8 mouse cellular contexts compared by ENCODE assay signal in the genomic region with DNA sequence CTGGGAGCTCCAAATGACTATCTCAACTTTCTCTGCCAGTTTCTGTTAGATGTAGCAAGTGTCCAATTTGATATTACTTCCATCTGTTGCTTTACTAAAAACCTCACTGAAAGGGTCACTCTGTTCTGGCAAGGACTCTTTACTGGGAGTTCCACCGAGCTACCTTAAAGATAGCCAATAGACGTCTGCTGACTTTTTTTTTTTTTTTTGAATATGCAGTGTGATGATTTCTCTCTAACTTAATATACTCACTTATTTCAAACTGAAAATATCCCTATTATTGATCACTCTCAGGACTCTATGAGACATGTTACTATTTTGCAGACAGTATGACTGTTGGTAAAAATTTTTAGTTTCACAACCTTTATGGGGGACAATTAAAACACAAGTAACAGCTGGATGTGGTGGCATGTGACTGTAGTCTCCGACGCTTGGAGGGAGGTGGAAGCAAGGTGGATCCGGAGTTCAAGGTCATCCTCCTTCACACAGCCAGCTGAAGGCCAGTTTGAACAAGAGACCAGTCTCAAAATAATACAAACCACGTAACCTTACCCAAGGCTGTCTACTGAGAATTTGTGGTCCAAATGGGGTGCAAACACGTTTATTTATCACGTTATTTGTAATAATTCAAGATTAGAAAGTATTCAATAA. TPM values are rescaled to one million over a fixed set of nuclear protein-coding genes. Genes with fewer than 3 reads are reported as not detected.
DNase-seq lines count a peak whose midpoint lies in the region; ATAC-seq lines count a peak whose summit lies in the region.

No protein-coding gene starts in this region.

- H3K4me3 ChIP-seq in heart, embryonic 16.5 days (ENCODE audit: low read length) = peak overlapping the region; percentile 97
- H3K4me3 ChIP-seq in embryonic facial prominence, embryonic 10.5 days = peak overlapping the region; percentile 98
- H3K4me3 ChIP-seq in midbrain, embryonic 16.5 days (ENCODE audit: low read depth, low read length) = peak overlapping the region; percentile 94

- H3K9me3 ChIP-seq in heart, embryonic 16.5 days (replicated peaks; ENCODE audit: control insufficient read depth, low read length) = no peaks in the 10 kb centered on the region
- H3K9me3 ChIP-seq in embryonic facial prominence, embryonic 10.5 days = no peaks in the 10 kb centered on the region
- H3K9me3 ChIP-seq in midbrain, embryonic 16.5 days (replicated peaks; ENCODE audit: control insufficient read depth, low read length, poor library complexity, severe bottlenecking) = no peaks in the 10 kb centered on the region

- no peak for DNase-seq in heart, adult 11 months
- DNase-seq in embryonic facial prominence, embryonic 10.5 days (ENCODE audit: low spot score) = no peak
- DNase-seq in kidney, adult 8-10 months = peak; percentile 37 to 53
- DNase-seq in urinary bladder, postnatal 36 days (ENCODE audit: low spot score in 2 of 2) = no peak
- DNase-seq in right cerebral cortex, adult 2 months (ENCODE audit: low spot score in 2 of 2) = no peak
- no peak for DNase-seq in cerebellum, postnatal 36 days

- H3K4me2 ChIP-seq in heart, embryonic 16.5 days (ENCODE audit: low read depth, low read length) = peak overlapping the region; percentile 73
- peak overlapping the region; percentile 71 for H3K4me2 ChIP-seq in midbrain, embryonic 16.5 days (ENCODE audit: low read length)

- no peaks in the 10 kb centered on the region for H3K27me3 ChIP-seq in heart, embryonic 16.5 days (ENCODE audit: control insufficient read depth, insufficient read depth, low read length)
- no peaks in the 10 kb centered on the region for H3K27me3 ChIP-seq in embryonic facial prominence, embryonic 10.5 days (replicated peaks; ENCODE audit: low read depth, poor library complexity, severe bottlenecking)
- no peaks in the 10 kb centered on the region for H3K27me3 ChIP-seq in midbrain, embryonic 16.5 days (ENCODE audit: control insufficient read depth, insufficient read depth, low read depth, low read length)

- H3K9ac ChIP-seq in heart, embryonic 16.5 days (ENCODE audit: low read length) = peak overlapping the region; percentile 88
- peak overlapping the region; percentile 82 for H3K9ac ChIP-seq in midbrain, embryonic 16.5 days (ENCODE audit: low read depth, low read length)

- 6% methylated on average over 8 of the region's 8 CpGs for WGBS in heart, embryonic 16.5 days
- WGBS in embryonic facial prominence, embryonic 10.5 days = 34% methylated on average over 8 of the region's 8 CpGs
- WGBS in midbrain, embryonic 16.5 days = 23% methylated on average over 8 of the region's 8 CpGs

- H3K27ac ChIP-seq in heart, embryonic 16.5 days (ENCODE audit: low read length) = peak overlapping the region; percentile 92
- H3K27ac ChIP-seq in embryonic facial prominence, embryonic 10.5 days (replicated peaks) = peak overlapping the region; percentile 88
- peak overlapping the region; percentile 93 for H3K27ac ChIP-seq in midbrain, embryonic 16.5 days (ENCODE audit: low read length)

- peaks cover 9% of the 10 kb centered on the region for H3K36me3 ChIP-seq in heart, embryonic 16.5 days (ENCODE audit: control insufficient read depth, insufficient read depth)
- peaks cover 43% of the 10 kb centered on the region for H3K36me3 ChIP-seq in embryonic facial prominence, embryonic 10.5 days (replicated peaks)
- H3K36me3 ChIP-seq in midbrain, embryonic 16.5 days (ENCODE audit: control insufficient read depth, insufficient read depth, low read length) = peaks cover 7% of the 10 kb centered on the region; the same call in 1 of the 2 replicates

- peaks cover 16% of the 10 kb centered on the region for H3K4me1 ChIP-seq in heart, embryonic 16.5 days (ENCODE audit: control insufficient read depth, insufficient read depth, low read length)
- peaks cover 23% of the 10 kb centered on the region for H3K4me1 ChIP-seq in embryonic facial prominence, embryonic 10.5 days
- H3K4me1 ChIP-seq in midbrain, embryonic 16.5 days (ENCODE audit: control insufficient read depth, insufficient read depth, low read length) = peaks cover 16% of the 10 kb centered on the region

- ATAC-seq in heart, embryonic 16.5 days (replicated peaks; ENCODE audit: extremely low read depth, insufficient read depth, low FRiP score) = no peak
- ATAC-seq in midbrain, embryonic 16.5 days = no peak

RNA-seq across cellular contexts. Expression of a gene that starts 0.8 kb away (rescaled TPM):
- polyA plus RNA-seq in heart, embryonic 16.5 days (2015; fragmentation: Nextera tagmentation; extraction: Ambion mirVana) = 181 and 189 TPM in 2 replicates
- polyA plus RNA-seq in embryonic facial prominence, embryonic 10.5 days (2016; fragmentation: Nextera tagmentation; extraction: Ambion mirVana) = 332 TPM in 2 replicates
- 260 and 268 TPM in 2 replicates for polyA plus RNA-seq in midbrain, embryonic 16.5 days (2015; fragmentation: Nextera tagmentation; extraction: Ambion mirVana)

RNA-seq across cellular contexts. Expression of a gene that starts 1.1 kb away (rescaled TPM):
- polyA plus RNA-seq in heart, embryonic 16.5 days (2015; fragmentation: Nextera tagmentation; extraction: Ambion mirVana) = 65.4 and 71.2 TPM in 2 replicates
- polyA plus RNA-seq in embryonic facial prominence, embryonic 10.5 days (2016; fragmentation: Nextera tagmentation; extraction: Ambion mirVana) = 22.6 and 24.5 TPM in 2 replicates
- polyA plus RNA-seq in midbrain, embryonic 16.5 days (2015; fragmentation: Nextera tagmentation; extraction: Ambion mirVana) = 49.1 and 58.2 TPM in 2 replicates

RNA-seq across cellular contexts. Expression of a gene that starts 19.3 kb away (rescaled TPM):
- 467 and 515 TPM in 2 replicates for polyA plus RNA-seq in heart, embryonic 16.5 days (2015; fragmentation: Nextera tagmentation; extraction: Ambion mirVana)
- not detected in 2 replicates for polyA plus RNA-seq in embryonic facial prominence, embryonic 10.5 days (2016; fragmentation: Nextera tagmentation; extraction: Ambion mirVana)
- not detected in 2 replicates for polyA plus RNA-seq in midbrain, embryonic 16.5 days (2015; fragmentation: Nextera tagmentation; extraction: Ambion mirVana)

RNA-seq across cellular contexts. Expression of a gene that starts 23.6 kb away (rescaled TPM):
- 31.6 and 39.5 TPM in 2 replicates for polyA plus RNA-seq in heart, embryonic 16.5 days (2015; fragmentation: Nextera tagmentation; extraction: Ambion mirVana)
- polyA plus RNA-seq in embryonic facial prominence, embryonic 10.5 days (2016; fragmentation: Nextera tagmentation; extraction: Ambion mirVana) = 22.4 and 23.0 TPM in 2 replicates
- polyA plus RNA-seq in midbrain, embryonic 16.5 days (2015; fragmentation: Nextera tagmentation; extraction: Ambion mirVana) = 33.3 and 40.0 TPM in 2 replicates

RNA-seq across cellular contexts. Expression of a gene that starts 24.2 kb away (rescaled TPM):
- polyA plus RNA-seq in heart, embryonic 16.5 days (2015; fragmentation: Nextera tagmentation; extraction: Ambion mirVana) = 43.7 and 50.4 TPM in 2 replicates
- polyA plus RNA-seq in embryonic facial prominence, embryonic 10.5 days (2016; fragmentation: Nextera tagmentation; extraction: Ambion mirVana) = 57.7 and 59.1 TPM in 2 replicates
- 107 TPM in 2 replicates for polyA plus RNA-seq in midbrain, embryonic 16.5 days (2015; fragmentation: Nextera tagmentation; extraction: Ambion mirVana)

Comparison
In these comparisons a context has a peak if more than half of its experiments do, and no peak if none do; other contexts are left out.
1. DNase-seq: peak in kidney, adult 8-10 months (2 of 2); none in heart, adult 11 months (single experiment), embryonic facial prominence, embryonic 10.5 days (single experiment), urinary bladder, postnatal 36 days (0 of 2), right cerebral cortex, adult 2 months (0 of 2) and cerebellum, postnatal 36 days (0 of 2).
2. RNA of a gene that starts 19.3 kb away (polyA plus RNA-seq): 467 to 515 TPM in heart, embryonic 16.5 days; not detected in embryonic facial prominence, embryonic 10.5 days and not detected in midbrain, embryonic 16.5 days; every median in the first group is over 100 times any median in the second.
3. Peak in every context shown above with its lines, with median percentiles within 50 percentile points of each other: H3K27ac ChIP-seq and H3K4me3 ChIP-seq.